Mouse (Mus musculus) heart, postnatal 0 days (tissue): ENCODE measurements around the gene 9130008F23Rik. TPM values are rescaled to one million over a fixed set of nuclear protein-coding genes. Genes with fewer than 3 reads are reported as not detected.
A peak's percentile ranks its signal among the peaks of the same experiment; 100 is the strongest.

Experiments used
- ATAC-seq: fragments of 200-750 bp; cut with Nextera tagmentation; 2 replicates; pipeline ENCODE4 v1.8.0; 2017; ENCODE audit warnings: low read depth, moderate number of reproducible peaks, moderate library complexity; ENCODE audit not compliant: insufficient read depth
- DNase-seq: peaks from one replicate; pipeline ENCODE4 v3.0.0-alpha.2; 2016; ENCODE audit warnings: low spot score
- H3K27ac ChIP-seq: fragments of 300-500 bp; sonication (generic); 2 replicates; pipeline ENCODE4 v1.5.1; 2014; ENCODE audit warnings: low read depth, mild to moderate bottlenecking
- H3K27me3 ChIP-seq: fragments of 300-500 bp; sonication (generic); 2 replicates; pipeline ENCODE4 v1.6.1; 2014; ENCODE audit warnings: low read length, mixed read lengths; ENCODE audit not compliant: control insufficient read depth, insufficient read depth
- H3K36me3 ChIP-seq: fragments of 300-500 bp; sonication (generic); replicated peaks from 2 replicates; pipeline ENCODE4 v1.6.1; 2014; ENCODE audit warnings: low read length, mixed read lengths; ENCODE audit not compliant: control insufficient read depth, insufficient read depth
- H3K4me1 ChIP-seq: fragments of 300-500 bp; sonication (generic); 2 replicates; pipeline ENCODE4 v1.6.1; 2014; ENCODE audit warnings: antibody characterized with exemption; ENCODE audit not compliant: control insufficient read depth, insufficient read depth
- H3K4me2 ChIP-seq: fragments of 300-500 bp; sonication (generic); 2 replicates; pipeline ENCODE4 v1.6.1; 2014; ENCODE audit warnings: low read depth, mild to moderate bottlenecking, low read length, moderate library complexity
- H3K4me3 ChIP-seq: fragments of 300-500 bp; sonication (generic); 2 replicates; pipeline ENCODE4 v1.5.1; 2014; ENCODE audit warnings: low read depth, low read length
- H3K9ac ChIP-seq: fragments of 300-500 bp; sonication (generic); replicated peaks from 2 replicates; pipeline ENCODE4 v1.6.1; 2014; ENCODE audit warnings: low read depth, low read length, mixed read lengths
- H3K9me3 ChIP-seq: fragments of 300-500 bp; sonication (generic); replicated peaks from 2 replicates; pipeline ENCODE4 v1.6.1; 2016; ENCODE audit warnings: low read length; ENCODE audit not compliant: control insufficient read depth
- CTCF ChIP-seq: IDR thresholded peaks from 2 replicates; pipeline ENCODE4 v1.5.1; 2016; ENCODE audit warnings: antibody characterized with exemption, control low read depth, low read depth
- EP300 ChIP-seq: IDR thresholded peaks from 2 replicates; pipeline ENCODE4 v1.6.1; 2016; ENCODE audit warnings: antibody characterized with exemption, low read depth
- WGBS: fragments of 180-500 bp; shearing (Covaris S2); extraction: QIAGEN DNeasy Blood & Tissue Kit; methylation state at CpG from one replicate; pipeline ENCODE4 v1.1.7; 2014; 5-methylcytosine and 5-hydroxymethylcytosine counted together
- polyA plus RNA-seq: library from polyadenylated mRNA; unstranded; fragments of >200 nt; fragmentation: Nextera tagmentation; extraction: Ambion mirVana; gene quantifications from 2 replicates; pipeline ENCODE4 v1.2.1, GENCODE M21; 2015
- total RNA-seq: library from RNA; depleted of rRNA; stranded (reverse); fragments of >200 nt; gene quantifications from 2 replicates; pipeline ENCODE4 v1.2.3, GENCODE M21; 2014; ENCODE audit warnings: low replicate concordance; rRNA removed

Gene 9130008F23Rik
- total and polyA plus RNA-seq, 2 experiments from 2014 or later: 1.3 to 3.8 TPM

DNA sequence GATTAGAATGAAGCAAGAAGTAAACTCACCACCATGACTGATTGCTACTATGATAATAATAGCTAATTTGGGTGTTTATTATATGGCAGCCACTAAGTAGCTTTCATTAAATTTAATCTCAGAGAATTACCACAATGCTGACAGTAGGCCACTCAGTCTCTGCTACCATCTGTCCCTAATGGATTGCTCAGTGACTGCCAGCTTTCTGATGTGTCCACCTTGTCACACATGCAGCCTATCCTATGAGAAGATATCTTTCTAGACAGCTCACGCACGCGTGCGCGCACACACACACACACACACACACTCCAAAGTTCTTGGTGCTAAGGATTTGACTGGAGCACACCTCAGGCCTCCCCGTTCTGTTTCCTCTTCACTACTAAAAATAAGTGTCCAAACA lies 7.7 kb downstream of the 9130008F23Rik start:
- ATAC-seq (no peak), DNase-seq (no peak)
- H3K36me3 ChIP-seq: 0 out of 2 replicates have a peak, but pooled peaks cover 12% of the 10 kb centered on the region
- TF ChIP-seq EP300 (no peak), CTCF (no peak)
- peaks cover 5% of the 10 kb centered on the region; the same call in 1 of the 2 replicates for H3K4me1 ChIP-seq
- no peaks in the 10 kb centered on the region for H3K27me3 ChIP-seq
- no peak overlapping the region for H3K4me2 ChIP-seq
- no peak overlapping the region for H3K9ac ChIP-seq
- no peak overlapping the region for H3K4me3 ChIP-seq
- no peaks in the 10 kb centered on the region for H3K9me3 ChIP-seq
- no peak overlapping the region for H3K27ac ChIP-seq
- 95% methylated on average over 6 of the region's 6 CpGs for WGBS

DNA sequence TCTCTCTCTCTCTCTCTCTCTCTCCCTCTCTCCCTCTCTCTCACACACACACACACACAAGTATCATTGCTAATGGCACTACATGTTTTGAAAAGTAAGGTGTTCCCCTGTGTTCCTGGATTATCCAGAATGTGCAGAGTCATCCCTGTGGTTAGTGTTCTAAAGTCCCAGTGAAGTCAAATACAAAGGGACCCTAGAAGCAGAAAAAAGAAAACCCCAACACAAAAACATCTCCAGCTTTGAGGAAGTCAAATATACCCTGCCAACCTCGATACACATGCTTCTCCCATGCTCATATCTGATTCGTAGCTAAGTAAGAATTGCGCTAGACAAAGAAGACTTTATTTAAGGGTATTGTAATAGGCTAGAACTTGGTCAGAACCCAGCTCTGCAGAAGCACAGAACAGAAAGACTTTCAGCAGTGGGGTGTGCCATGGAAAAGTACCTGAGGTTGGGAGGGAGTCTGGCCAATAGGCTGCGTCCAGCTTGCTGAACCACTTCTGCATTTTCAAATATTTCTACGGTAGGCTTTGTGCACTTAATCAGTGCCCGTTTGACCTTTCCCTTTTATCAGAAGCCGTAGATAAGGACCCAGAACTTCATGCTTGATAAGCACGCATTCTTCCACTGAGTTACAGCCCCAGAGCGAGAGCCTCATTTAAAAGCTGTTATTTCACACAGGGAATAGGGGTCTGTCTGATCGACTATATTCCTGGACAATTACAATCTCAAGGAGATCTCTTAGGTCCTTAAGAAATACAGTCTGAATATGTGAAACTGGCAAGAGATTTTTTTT lies 11.2 kb downstream of the 9130008F23Rik start:
- H3K36me3 ChIP-seq: no peaks in the 10 kb centered on the region
- TF ChIP-seq EP300 (no peak), CTCF (no peak)
- WGBS: 7% methylated on average over 10 of the region's 10 CpGs
- ATAC-seq (no peak), DNase-seq (no peak)
- H3K27ac ChIP-seq: no peak overlapping the region
- no peaks in the 10 kb centered on the region for H3K9me3 ChIP-seq
- peak overlapping the region; percentile 41 for H3K4me2 ChIP-seq
- H3K4me3 ChIP-seq: no peak overlapping the region
- no peaks in the 10 kb centered on the region for H3K4me1 ChIP-seq
- no peaks in the 10 kb centered on the region for H3K27me3 ChIP-seq
- no peak overlapping the region for H3K9ac ChIP-seq

DNA sequence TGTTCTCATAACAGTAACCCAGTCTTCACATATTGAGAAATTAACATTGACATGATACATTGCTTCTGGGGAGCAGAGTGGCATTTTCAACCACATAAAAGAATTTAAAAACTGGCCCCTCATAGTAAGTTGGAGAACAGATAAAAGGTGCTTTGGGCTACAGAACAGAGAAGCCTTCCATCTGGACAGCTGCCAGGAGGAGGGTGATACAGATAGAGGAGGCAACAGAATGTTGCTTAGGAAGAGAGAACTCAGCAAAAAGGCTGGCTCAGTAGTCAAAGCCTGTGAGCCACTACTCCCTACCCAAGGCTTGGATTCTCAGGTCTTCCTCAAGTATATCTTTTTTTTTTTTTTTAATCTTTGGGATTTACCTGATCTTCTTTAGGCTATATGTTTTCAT lies 25.3 kb downstream of the 9130008F23Rik start:
- Histone ChIP-seq H3K4me2 (no peak overlapping the region), H3K36me3 (no peaks in the 10 kb centered on the region), H3K4me1 (no peaks in the 10 kb centered on the region), H3K27ac (no peak overlapping the region), H3K27me3 (no peaks in the 10 kb centered on the region), H3K9ac (no peak overlapping the region), H3K4me3 (no peak overlapping the region), H3K9me3 (no peaks in the 10 kb centered on the region)
- no peak for DNase-seq
- ATAC-seq: no peak
- no peak for TF ChIP-seq EP300
- no peak for TF ChIP-seq CTCF

DNA sequence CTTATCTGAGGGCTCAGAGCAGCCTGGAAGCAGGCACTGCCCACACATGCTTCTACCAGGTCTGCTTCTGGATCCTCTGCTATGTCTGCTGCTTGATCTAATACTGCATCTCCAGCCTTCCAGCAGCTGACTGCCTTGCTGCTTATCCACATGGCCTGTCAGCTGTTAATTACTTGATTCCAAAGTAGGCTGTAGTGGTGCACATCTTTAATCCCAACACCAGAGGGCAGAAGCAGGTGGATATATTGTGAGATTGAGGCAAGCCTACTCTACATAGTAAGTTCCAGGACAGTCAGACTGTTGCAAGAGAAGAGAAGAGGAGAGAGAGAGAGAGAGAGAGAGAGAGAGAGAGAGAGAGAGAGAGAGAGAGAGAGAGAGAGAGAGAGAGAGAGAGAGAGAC lies 43.1 kb downstream of the 9130008F23Rik start:
- TF ChIP-seq CTCF: peak; percentile 74
- TF ChIP-seq EP300: no peak
- peak; percentile 54 for DNase-seq
- no peak overlapping the region for H3K4me3 ChIP-seq

DNA sequence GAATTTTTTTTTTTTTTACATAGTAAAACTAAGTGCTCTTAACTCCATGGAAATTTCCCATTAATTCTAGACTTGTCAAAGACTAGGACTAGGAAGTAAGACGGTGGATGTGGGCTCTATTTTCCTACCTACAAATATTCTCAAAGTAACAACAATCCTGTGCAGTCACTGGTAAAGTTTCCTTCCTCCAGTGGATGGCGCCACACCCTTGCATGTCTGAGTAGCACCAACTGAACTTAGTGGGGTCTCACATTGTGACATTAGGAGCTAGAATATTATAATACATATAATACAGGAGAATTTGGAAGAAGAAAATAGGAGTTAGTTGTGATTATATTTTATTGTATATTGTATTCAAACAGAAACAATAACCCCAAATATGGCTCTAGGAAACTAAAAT lies 48.5 kb downstream of the 9130008F23Rik start:
- peak; percentile 15; the same call in 1 of the 2 replicates for TF ChIP-seq CTCF
- no peak for TF ChIP-seq EP300
- DNase-seq (no peak), ATAC-seq (no peak)
- Histone ChIP-seq H3K9ac (no peak overlapping the region), H3K4me2 (no peak overlapping the region), H3K27ac (no peak overlapping the region), H3K9me3 (no peaks in the 10 kb centered on the region), H3K4me1 (no peaks in the 10 kb centered on the region), H3K27me3 (no peaks in the 10 kb centered on the region), H3K36me3 (no peaks in the 10 kb centered on the region), H3K4me3 (no peak overlapping the region)
- WGBS: 35% methylated on average over 2 of the region's 2 CpGs

More for the DNA sequence above, 43.1 kb downstream of the 9130008F23Rik start:
- Histone ChIP-seq H3K4me1 (no peaks in the 10 kb centered on the region), H3K9me3 (no peaks in the 10 kb centered on the region), H3K9ac (no peak overlapping the region), H3K4me2 (no peak overlapping the region), H3K27me3 (no peaks in the 10 kb centered on the region), H3K27ac (no peak overlapping the region), H3K36me3 (no peaks in the 10 kb centered on the region)
- ATAC-seq: no peak

Other genes starting within 250 kb of the 9130008F23Rik start
- gene Esp3, start 248.5 kb downstream of the 9130008F23Rik start, total RNA-seq: not detected in 2 replicates
- gene Esp3, start 248.5 kb downstream of the 9130008F23Rik start, polyA plus RNA-seq: not detected in 2 replicates
- not detected in 2 replicates for gene Esp1, start 153.4 kb downstream of the 9130008F23Rik start, total RNA-seq
- gene Esp1, start 153.4 kb downstream of the 9130008F23Rik start, polyA plus RNA-seq: not detected in 2 replicates
- not detected in 2 replicates for gene Crisp2, start 73.6 kb downstream of the 9130008F23Rik start, total RNA-seq
- gene Crisp2, start 73.6 kb downstream of the 9130008F23Rik start, polyA plus RNA-seq: not detected in 2 replicates
- 0.58 TPM in 1 of 2 replicates, not detected in the other for gene Rhag, start 69.4 kb downstream of the 9130008F23Rik start, total RNA-seq
- gene Rhag, start 69.4 kb downstream of the 9130008F23Rik start, polyA plus RNA-seq: 0.18 and 0.34 TPM in 2 replicates
- gene Glyatl3, start 33.8 kb upstream of the 9130008F23Rik start, total RNA-seq: not detected in 2 replicates
- not detected in 2 replicates for gene Glyatl3, start 33.8 kb upstream of the 9130008F23Rik start, polyA plus RNA-seq
- 42.3 and 66.6 TPM in 2 replicates for gene Mut, start 54.1 kb upstream of the 9130008F23Rik start, total RNA-seq
- gene Mut, start 54.1 kb upstream of the 9130008F23Rik start, polyA plus RNA-seq: 46.8 and 46.9 TPM in 2 replicates
- 3.1 and 8.3 TPM in 2 replicates for gene Cenpq, start 54.5 kb upstream of the 9130008F23Rik start, total RNA-seq
- 10.7 and 11.3 TPM in 2 replicates for gene Cenpq, start 54.5 kb upstream of the 9130008F23Rik start, polyA plus RNA-seq